Mouse (Mus musculus) spleen, postnatal 10 days (tissue): ENCODE data around the gene Il12rb2.

ENCODE experiments used
- DNase-seq, 2 experiments: peaks; one replicate each; pipeline ENCODE4 v3.0.0; 2021 to 2022; ENCODE audit warnings: low spot score in 2 of 2

Gene Il12rb2

DNA sequence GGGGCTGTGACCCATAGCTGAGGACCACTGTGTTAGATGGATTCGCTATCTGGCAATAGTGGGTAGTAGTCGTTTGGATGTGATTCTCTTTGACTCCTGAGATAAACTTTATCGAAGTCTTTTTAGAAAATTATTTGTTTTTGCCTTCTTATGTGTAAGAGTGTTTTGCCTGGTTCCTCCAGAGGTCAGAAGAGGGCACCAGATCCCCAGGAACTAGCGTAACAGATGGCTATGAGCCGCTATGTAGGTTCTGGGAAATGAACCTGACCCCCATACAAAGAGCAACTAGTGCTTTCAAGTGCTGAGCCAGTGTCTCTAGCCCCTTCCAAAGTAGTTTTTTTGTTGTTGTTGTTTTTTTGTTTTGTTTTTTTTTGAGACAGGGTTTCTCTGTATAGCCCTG is 79.9 kb downstream of the Il12rb2 start:
- DNase-seq = peak in 1 of 2 experiments; percentile 19

DNA sequence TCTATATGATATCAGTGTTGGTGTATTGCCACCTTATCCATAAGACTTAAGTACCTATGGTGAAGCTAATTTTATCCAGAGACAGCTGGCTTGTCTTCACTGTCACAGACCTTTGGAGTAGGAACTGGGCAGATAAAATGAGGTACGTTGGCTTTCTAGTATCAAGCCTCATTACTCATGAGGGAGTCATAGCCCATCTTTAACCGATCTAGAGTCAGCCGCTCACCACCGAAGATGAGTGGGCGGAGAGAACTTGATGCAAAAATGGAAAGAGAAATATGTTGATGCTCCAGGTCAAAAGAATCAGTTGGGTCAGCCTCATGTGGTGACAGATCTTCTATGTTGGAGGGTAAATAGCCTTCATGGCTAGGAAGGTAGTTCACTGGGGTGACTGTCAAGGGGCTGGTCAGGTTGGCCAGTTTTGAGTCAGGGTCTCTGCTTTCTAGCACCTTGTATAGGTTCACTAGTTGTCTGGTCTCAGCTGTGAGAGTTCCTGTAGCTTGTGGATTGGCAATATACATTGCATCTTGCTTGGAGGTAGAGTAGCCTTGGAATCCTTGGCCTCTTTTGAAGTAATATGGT is 83.9 kb downstream of the Il12rb2 start:
- DNase-seq = no peak

DNA sequence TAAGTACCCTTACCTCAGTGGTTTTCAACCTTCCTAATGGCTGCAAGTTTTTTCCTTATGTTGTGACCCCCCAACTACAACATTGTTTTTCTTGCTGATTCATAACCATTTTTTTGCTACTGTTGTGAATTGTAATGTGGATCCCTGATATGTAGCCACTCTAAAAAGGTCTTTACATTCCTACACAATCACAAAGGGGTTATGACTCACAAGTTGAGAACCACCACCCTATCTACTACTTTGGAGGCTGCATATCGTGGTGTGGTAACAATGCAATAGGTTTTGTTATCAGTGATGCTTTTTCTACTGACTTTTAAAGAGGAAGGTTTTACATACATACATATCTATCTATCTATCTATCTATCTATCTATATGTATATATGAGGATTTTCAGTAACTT is 93.1 kb downstream of the Il12rb2 start:
- DNase-seq = no peak

GRCm38 (mm10) chr6:67281614-67282197 is 94.3 kb downstream of the Il12rb2 start:
- DNase-seq = peak in 1 of 2 experiments; percentile 62

- DNase-seq = no peak
These were observed 98.0 kb downstream of the Il12rb2 start for GRCm38 (mm10) chr6:67277944-67278343.

DNA sequence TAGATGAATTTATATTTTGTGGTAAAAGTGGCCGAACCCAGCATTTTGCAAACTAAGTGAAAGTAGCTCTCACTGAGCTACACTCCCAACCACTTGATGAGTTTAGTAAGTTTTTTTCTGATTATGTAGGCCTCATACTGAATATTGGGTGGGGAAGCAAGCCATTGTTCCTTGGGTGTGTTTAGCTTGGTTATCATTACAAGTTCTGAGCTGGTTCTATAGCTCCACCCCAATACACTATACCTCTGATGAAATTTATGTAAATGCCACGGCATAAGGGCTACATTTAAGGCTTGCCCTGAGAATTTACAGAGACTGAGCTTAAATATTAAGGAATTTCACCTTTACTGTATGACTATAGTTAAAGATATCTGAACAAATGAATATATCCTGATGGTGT is 106.5 kb downstream of the Il12rb2 start:
- no peak for DNase-seq

GRCm38 (mm10) chr6:67268983-67269382 is 107.0 kb downstream of the Il12rb2 start:
- DNase-seq = no peak

DNA sequence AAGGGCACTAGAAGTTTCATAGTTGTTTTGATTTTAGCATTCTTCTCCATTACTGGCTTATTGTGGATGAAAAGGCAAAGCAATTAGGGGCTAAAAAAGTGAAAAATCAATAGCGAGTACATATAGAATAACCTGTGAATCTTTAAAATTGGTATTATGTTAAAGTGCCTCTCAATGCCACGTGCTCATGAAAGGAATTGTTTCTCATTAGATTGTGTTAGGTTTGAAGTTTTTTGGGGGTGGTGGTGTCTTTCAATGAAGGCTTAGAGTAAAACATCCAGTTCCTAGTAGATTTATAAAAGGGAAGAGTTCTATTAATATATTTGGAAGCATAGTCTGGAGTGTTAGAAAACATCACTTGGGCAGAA is 107.8 kb downstream of the Il12rb2 start:
- no peak for DNase-seq

- peak; percentile 34 to 65 for DNase-seq
These were observed 108.4 kb downstream of the Il12rb2 start for GRCm38 (mm10) chr6:67267408-67268244.

GRCm38 (mm10) chr6:67266664-67267407 is 109.2 kb downstream of the Il12rb2 start:
- DNase-seq = peak; percentile 90 to 98

GRCm38 (mm10) chr6:67266159-67266657 is 109.8 kb downstream of the Il12rb2 start:
- peak; percentile 47 to 48 for DNase-seq

- no peak for DNase-seq
These were observed 111.1 kb downstream of the Il12rb2 start for GRCm38 (mm10) chr6:67264935-67265334.

DNA sequence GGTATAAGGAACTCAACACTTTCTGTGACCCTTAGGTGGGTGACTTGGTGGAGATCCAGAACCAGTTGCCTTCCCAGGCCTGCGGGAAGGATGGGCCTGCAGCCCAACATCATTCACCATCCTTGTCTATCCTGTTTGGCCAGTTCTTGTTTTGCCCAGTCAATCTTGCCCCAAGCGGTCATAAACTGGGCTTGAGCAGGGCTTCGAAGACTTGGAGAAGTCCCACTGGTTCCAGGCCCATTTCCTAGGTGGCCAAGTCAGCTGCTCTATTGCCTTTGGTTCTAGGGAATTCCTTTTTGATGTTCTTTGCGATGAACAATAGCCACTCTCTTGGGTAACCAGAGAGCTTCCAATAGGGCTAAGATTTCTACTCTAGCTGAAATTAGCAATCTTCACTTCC is 124.9 kb downstream of the Il12rb2 start:
- DNase-seq = no peak

GRCm38 (mm10) chr6:67244451-67244850 is 131.5 kb downstream of the Il12rb2 start:
- DNase-seq = no peak

DNA sequence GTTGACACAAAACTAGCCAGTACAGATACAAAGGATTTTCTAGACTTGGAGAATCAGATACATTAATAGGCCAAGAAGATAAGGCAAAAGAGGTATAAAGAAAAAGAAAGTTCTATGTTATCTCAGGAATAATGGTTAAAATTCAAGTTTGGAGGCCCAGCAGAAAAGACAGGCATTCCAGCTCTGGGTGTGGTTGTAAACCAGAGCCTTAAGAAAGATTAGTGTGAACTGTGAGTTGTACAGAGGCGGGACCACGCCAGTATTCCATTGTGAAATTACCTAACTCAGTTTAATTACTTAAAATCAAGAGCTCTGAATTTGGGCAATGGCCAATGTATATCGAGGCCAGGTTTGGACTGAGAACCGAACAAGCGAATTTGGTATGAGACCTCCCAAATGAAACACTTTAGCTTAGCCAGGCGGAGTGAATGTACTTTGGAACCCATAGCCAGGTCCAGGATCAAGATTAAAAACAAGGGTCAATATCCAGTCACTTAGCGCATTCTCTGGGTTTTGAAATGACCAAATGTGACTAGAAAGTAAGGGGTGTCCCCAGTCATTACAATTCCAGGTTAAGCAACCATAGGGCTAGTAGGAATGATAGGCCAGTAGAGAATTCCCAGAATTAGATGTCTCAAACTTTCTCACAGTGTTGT is 132.1 kb downstream of the Il12rb2 start:
- DNase-seq = no peak
